Mouse (Mus musculus) forebrain, embryonic 11.5 days (tissue): ENCODE measurements around the gene Ppard. TPM values are rescaled to one million over a fixed set of nuclear protein-coding genes. Genes with fewer than 3 reads are reported as not detected.
A peak's percentile ranks its signal among the peaks of the same experiment; 100 is the strongest.

ENCODE experiments used
- ATAC-seq: fragments of 200-750 bp; cut with Nextera tagmentation; replicated peaks from 2 replicates; pipeline ENCODE4 v1.8.0; 2017; ENCODE audit warnings: moderate TSS enrichment; ENCODE audit not compliant: low FRiP score
- DNase-seq: peaks from one replicate; pipeline ENCODE4 v3.0.0-alpha.2; 2017; ENCODE audit warnings: low spot score
- H3K27ac ChIP-seq: fragments of 300-500 bp; sonication (generic); 2 replicates; pipeline ENCODE4 v1.5.1; 2014; ENCODE audit warnings: low read depth, low read length
- H3K27me3 ChIP-seq: fragments of 300-500 bp; sonication (generic); 2 replicates; pipeline ENCODE4 v1.6.1; 2014; ENCODE audit warnings: mild to moderate bottlenecking, low read length, mixed read lengths; ENCODE audit not compliant: control insufficient read depth, insufficient read depth
- H3K36me3 ChIP-seq: fragments of 300-500 bp; sonication (generic); 2 replicates; pipeline ENCODE4 v1.6.1; 2014; ENCODE audit warnings: mild to moderate bottlenecking, low read length, moderate library complexity, mixed read lengths; ENCODE audit not compliant: control insufficient read depth, insufficient read depth
- H3K4me1 ChIP-seq: fragments of 300-500 bp; sonication (generic); replicated peaks from 2 replicates; pipeline ENCODE4 v1.6.1; 2014; ENCODE audit warnings: low read length, mixed read lengths; ENCODE audit not compliant: control insufficient read depth, insufficient read depth
- H3K4me2 ChIP-seq: fragments of 300-500 bp; sonication (generic); 2 replicates; pipeline ENCODE4 v1.6.1; 2014; ENCODE audit warnings: low read depth, mild to moderate bottlenecking, low read length, moderate library complexity, mixed read lengths; ENCODE audit not compliant: severe bottlenecking
- H3K4me3 ChIP-seq: fragments of 300-500 bp; sonication (generic); 2 replicates; pipeline ENCODE4 v1.5.1; 2014; ENCODE audit warnings: low read depth, low read length
- H3K9ac ChIP-seq: fragments of 300-500 bp; sonication (generic); 2 replicates; pipeline ENCODE4 v1.6.1; 2014; ENCODE audit warnings: low read length
- H3K9me3 ChIP-seq: fragments of 300-500 bp; sonication (generic); 2 replicates; pipeline ENCODE4 v1.6.1; 2016; ENCODE audit warnings: low read length, mixed read lengths; ENCODE audit not compliant: control insufficient read depth
- WGBS: fragments of 180-500 bp; shearing (Covaris S2); extraction: QIAGEN DNeasy Blood & Tissue Kit; methylation state at CpG from one replicate; pipeline ENCODE4 v1.1.7; 2014; 5-methylcytosine and 5-hydroxymethylcytosine counted together
- polyA plus RNA-seq: library from polyadenylated mRNA; unstranded; fragments of >200 nt; fragmentation: Nextera tagmentation; extraction: Ambion mirVana; gene quantifications from 2 replicates; pipeline ENCODE4 v1.2.1, GENCODE M21; 2014

Ppard gene
- polyA plus RNA-seq, 1 experiment from 2014 or later = 1.4 TPM

DNA sequence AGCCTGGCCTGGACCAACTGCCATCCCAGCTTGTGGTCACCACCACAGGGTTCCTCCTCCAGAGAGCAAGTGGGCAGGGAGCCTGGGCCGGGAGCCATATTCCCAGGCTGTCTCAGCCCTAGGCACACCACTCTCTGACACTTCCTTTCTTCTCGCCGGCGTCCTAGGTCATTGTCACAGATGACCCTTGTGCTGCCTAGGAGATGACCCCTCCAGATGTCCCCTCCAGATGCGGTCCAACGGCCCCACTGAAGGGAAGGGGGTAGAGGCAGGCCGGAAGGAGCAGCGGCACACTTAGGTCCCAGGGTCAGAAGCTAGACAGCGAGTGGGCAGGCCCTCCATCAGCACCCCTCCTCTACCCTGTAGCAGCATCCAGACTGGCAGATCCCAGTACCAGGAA lies 67.8 kb downstream of the Ppard start:
- ATAC-seq (no peak), DNase-seq (no peak)
- no peaks in the 10 kb centered on the region for H3K36me3 ChIP-seq
- H3K9ac ChIP-seq = no peak overlapping the region
- H3K4me1 ChIP-seq = no peaks in the 10 kb centered on the region
- no peak overlapping the region for H3K4me3 ChIP-seq
- no peak overlapping the region for H3K4me2 ChIP-seq
- H3K27me3 ChIP-seq = no peaks in the 10 kb centered on the region
- H3K9me3 ChIP-seq = no peaks in the 10 kb centered on the region
- 63% methylated on average over 9 of the region's 9 CpGs for WGBS
- no peak overlapping the region for H3K27ac ChIP-seq

DNA sequence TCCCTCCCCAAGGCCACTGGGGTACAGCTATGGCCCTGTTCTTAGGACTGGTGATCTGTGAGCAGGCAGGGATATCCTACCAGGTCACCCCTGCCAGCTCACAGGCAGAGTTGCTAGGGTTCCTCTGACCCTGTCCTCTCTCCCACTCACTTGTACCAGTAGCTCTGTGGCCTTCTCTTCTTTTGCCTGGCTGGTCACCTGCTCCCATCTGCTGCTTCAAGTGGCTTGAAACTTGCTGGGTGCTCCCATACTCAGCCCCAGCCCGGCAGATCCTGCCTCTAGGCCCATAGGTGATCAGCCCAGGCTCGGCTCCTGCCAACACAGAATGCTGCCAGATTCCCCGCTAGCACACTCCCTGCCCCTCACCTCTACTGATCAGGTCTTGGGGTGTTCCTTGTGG lies 68.3 kb downstream of the Ppard start:
- Histone ChIP-seq H3K4me3 (no peak overlapping the region), H3K4me2 (no peak overlapping the region), H3K9ac (no peak overlapping the region), H3K36me3 (no peaks in the 10 kb centered on the region), H3K27ac (no peak overlapping the region), H3K27me3 (no peaks in the 10 kb centered on the region), H3K9me3 (no peaks in the 10 kb centered on the region), H3K4me1 (no peaks in the 10 kb centered on the region)
- 79% methylated on average over 3 of the region's 3 CpGs for WGBS
- ATAC-seq = no peak
- DNase-seq = no peak

DNA sequence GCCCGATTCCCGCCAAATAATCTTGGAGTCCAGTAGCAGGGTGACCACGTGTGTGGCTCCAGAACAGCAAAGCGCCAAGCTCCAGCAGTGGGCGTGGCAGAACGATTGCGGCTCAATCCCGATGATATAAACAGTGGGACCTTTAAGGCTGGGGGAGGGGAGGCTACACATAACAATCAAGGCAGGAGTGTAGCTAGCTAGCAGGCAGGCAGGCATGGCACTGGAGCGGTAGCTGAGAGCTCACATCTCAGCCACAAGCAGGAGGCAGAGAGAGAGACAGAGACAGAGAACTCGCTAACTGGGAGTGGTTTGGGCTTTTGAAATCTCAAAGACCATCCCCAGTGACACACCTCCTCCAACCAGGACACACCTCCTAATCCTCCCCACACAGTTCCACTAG lies 72.7 kb downstream of the Ppard start:
- Histone ChIP-seq H3K27me3 (no peaks in the 10 kb centered on the region), H3K4me2 (no peak overlapping the region), H3K36me3 (no peaks in the 10 kb centered on the region), H3K27ac (no peak overlapping the region), H3K9ac (no peak overlapping the region), H3K4me3 (no peak overlapping the region), H3K9me3 (no peaks in the 10 kb centered on the region), H3K4me1 (0 out of 2 replicates have a peak, but pooled peaks cover 2% of the 10 kb centered on the region)
- 57% methylated on average over 10 of the region's 10 CpGs for WGBS
- DNase-seq (no peak), ATAC-seq (no peak)

DNA sequence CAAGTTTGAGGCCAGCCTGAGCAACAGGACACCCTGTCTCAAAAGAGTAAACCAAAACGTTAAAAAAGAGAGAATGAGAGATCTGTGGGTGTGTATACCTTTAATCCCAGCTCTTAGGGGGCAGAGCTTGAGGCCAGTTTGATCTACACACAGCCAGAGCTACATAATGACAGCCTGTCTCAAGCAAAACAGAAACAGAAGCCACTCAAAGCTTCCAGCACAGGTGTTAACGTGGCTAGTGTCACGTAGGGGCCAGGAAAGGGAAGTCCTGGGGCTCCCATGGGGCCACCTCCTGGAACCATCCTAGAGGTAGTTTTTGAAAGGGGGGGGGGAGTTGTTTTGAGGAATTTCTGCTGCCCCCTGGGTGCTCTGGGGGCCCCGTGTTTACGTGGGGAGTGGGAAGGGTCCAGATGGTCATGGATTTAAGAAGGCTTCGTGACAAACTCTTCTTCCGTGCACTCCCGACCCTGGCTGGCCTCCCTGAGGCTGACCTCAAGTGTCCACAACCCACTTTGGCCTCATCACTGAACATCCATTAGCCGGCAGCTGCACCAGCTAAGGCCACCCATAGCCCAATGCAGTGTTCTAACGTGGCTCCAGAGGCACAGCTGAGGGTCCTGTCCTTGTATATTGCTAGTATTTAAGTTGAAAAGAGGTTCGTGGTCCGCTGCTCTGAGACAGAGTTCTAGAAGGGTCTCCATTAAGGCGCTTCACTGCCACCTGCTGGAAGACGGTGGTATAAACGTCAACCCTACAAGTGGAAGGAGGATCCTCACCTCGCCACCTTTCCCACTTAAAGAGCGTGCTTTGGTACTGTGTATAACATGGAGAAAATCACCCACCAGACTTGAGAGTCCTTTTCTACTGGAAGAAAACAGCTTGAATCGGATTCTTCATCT lies 76.0 kb downstream of the Ppard start:
- DNase-seq (peak; percentile 93), ATAC-seq (0 out of 2 replicates have a peak, but pooled peaks have one; percentile 19)
- Histone ChIP-seq H3K4me2 (no peak overlapping the region), H3K36me3 (no peaks in the 10 kb centered on the region), H3K27me3 (no peaks in the 10 kb centered on the region), H3K9me3 (no peaks in the 10 kb centered on the region), H3K4me3 (no peak overlapping the region), H3K4me1 (peaks cover 2% of the 10 kb centered on the region; the same call in 1 of the 2 replicates), H3K27ac (no peak overlapping the region), H3K9ac (no peak overlapping the region)
- WGBS = 23% methylated on average over 18 of the region's 18 CpGs

- no peak overlapping the region for H3K4me2 ChIP-seq
- H3K36me3 ChIP-seq = no peaks in the 10 kb centered on the region; the same call in 1 of the 2 replicates
- DNase-seq = no peak
- no peak overlapping the region for H3K4me3 ChIP-seq
- ATAC-seq = no peak
- H3K27me3 ChIP-seq = no peaks in the 10 kb centered on the region
- H3K4me1 ChIP-seq = peaks cover 9% of the 10 kb centered on the region
- WGBS = 84% methylated on average over 3 of the region's 3 CpGs
- no peaks in the 10 kb centered on the region for H3K9me3 ChIP-seq
- H3K9ac ChIP-seq = no peak overlapping the region
- no peak overlapping the region for H3K27ac ChIP-seq
Measured at GRCm38 (mm10) chr17:28310831-28311230, 78.3 kb downstream of the Ppard start.

GRCm38 (mm10) chr17:28311366-28312132 lies 79.0 kb downstream of the Ppard start:
- no peaks in the 10 kb centered on the region for H3K9me3 ChIP-seq
- DNase-seq (peak; percentile 44), ATAC-seq (no peak)
- H3K9ac ChIP-seq = no peak overlapping the region
- H3K4me2 ChIP-seq = no peak overlapping the region
- no peak overlapping the region for H3K4me3 ChIP-seq
- H3K27ac ChIP-seq = no peak overlapping the region
- H3K27me3 ChIP-seq = no peaks in the 10 kb centered on the region
- WGBS = 78% methylated on average over 5 of the region's 5 CpGs
- peaks cover 9% of the 10 kb centered on the region for H3K4me1 ChIP-seq
- peaks cover 3% of the 10 kb centered on the region; the same call in 1 of the 2 replicates for H3K36me3 ChIP-seq

DNA sequence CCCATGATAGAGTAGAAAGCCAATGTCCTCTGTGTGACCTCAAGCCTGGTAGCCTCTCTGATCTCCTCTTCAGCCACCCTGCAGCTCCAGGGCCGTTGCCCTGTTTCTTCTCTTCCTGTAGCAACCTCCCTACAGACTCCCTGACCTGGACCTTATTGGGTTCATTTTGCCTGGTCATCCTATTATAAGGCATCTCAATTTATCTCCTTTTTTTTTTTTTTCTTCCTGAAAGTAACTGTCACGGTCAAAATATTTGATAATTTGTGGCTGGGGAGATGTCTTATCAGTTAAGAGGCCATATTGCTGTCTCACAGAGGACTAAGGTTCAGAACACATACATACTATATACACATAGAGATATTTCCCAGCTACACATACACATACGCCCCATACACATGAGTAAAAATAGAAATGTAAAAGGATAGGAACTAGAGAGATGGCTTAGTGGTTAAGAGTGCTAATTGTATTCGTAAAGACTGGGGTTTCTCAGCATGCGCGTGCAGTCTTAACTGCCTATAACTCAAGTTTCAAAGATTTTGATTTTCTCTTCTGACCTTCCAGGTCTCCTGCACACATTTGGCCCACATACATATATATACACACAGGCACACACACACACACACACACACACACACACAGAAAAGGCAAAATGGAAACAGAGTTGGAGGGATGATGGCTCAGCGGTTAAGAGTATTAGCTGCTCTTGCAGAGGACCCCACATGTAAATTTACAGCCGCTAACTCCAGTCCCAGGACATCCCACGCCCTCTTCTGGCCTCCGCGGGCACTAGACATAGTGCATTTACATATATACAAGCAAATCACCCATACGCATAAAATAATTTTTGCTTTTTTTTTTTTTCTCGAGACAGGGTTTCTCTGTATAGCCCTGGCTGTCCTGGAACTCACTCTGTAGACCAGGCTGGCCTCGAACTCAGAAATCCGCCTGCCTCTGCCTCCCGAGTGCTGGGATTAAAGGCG lies 80.0 kb downstream of the Ppard start:
- ATAC-seq (peak; percentile 22), DNase-seq (peak; percentile 67)
- no peak overlapping the region for H3K27ac ChIP-seq
- H3K27me3 ChIP-seq = no peaks in the 10 kb centered on the region
- H3K9ac ChIP-seq = peak overlapping the region; percentile 41; the same call in 1 of the 2 replicates
- peaks cover 9% of the 10 kb centered on the region for H3K4me1 ChIP-seq
- H3K4me3 ChIP-seq = peak overlapping the region; percentile 58
- peak overlapping the region; percentile 84; the same call in 1 of the 2 replicates for H3K4me2 ChIP-seq
- 30% methylated on average over 17 of the region's 17 CpGs for WGBS
- no peaks in the 10 kb centered on the region for H3K9me3 ChIP-seq
- peaks cover 3% of the 10 kb centered on the region; the same call in 1 of the 2 replicates for H3K36me3 ChIP-seq
